Mouse (Mus musculus) CH12.LX (cell line): Measurements from ENCODE around the gene Ampd3.

Source experiments
- CTCF ChIP-seq, 2 experiments: IDR thresholded peaks in 1 of 2; conservative IDR thresholded peaks in 1 of 2; 2 replicates each; pipeline ENCODE4 v1.5.1; 2011 to 2012; ENCODE audit warnings: low read depth in 2 of 2, low read length in 2 of 2, improper control_type of control experiment in 1 of 2, inconsistent platforms in 1 of 2, mild to moderate bottlenecking in 1 of 2, moderate library complexity in 1 of 2
- EP300 ChIP-seq: IDR thresholded peaks from 2 replicates; pipeline ENCODE4 v1.6.1; 2011; ENCODE audit warnings: low read length, improper control_type of control experiment
- ETS1 ChIP-seq: conservative IDR thresholded peaks from 2 replicates; pipeline ENCODE4 v1.6.1; 2012; ENCODE audit warnings: low read depth, mild to moderate bottlenecking, inconsistent platforms, low read length, improper control_type of control experiment, moderate library complexity
- MAFK ChIP-seq: IDR thresholded peaks from 2 replicates; pipeline ENCODE4 v1.6.1; 2011; ENCODE audit warnings: low read length, improper control_type of control experiment; ENCODE audit not compliant: insufficient replicate concordance
- MAX ChIP-seq: IDR thresholded peaks from 2 replicates; pipeline ENCODE4 v1.6.1; 2011; ENCODE audit warnings: low read length, improper control_type of control experiment
- MXI1 ChIP-seq: IDR thresholded peaks from 2 replicates; pipeline ENCODE4 v1.6.1; 2011; ENCODE audit warnings: mild to moderate bottlenecking, low read depth, low read length, improper control_type of control experiment
- NELFE ChIP-seq: IDR thresholded peaks from 2 replicates; pipeline ENCODE4 v1.6.1; 2011; ENCODE audit warnings: low read depth, low read length, improper control_type of control experiment
- POLR2A ChIP-seq: IDR thresholded peaks from 2 replicates; pipeline ENCODE4 v1.6.1; 2011; ENCODE audit warnings: low read depth, mild to moderate bottlenecking, improper control_type of control experiment, low read length
- ZKSCAN1 ChIP-seq: IDR thresholded peaks from 2 replicates; pipeline ENCODE4 v1.6.1; 2012; ENCODE audit warnings: low read depth, inconsistent platforms, low read length, improper control_type of control experiment, borderline replicate concordance
- ZMIZ1 ChIP-seq: IDR thresholded peaks from 2 replicates; pipeline ENCODE4 v1.6.1; 2012; ENCODE audit warnings: low read depth, mild to moderate bottlenecking, inconsistent platforms, low read length, improper control_type of control experiment

- no peak for TF ChIP-seq POLR2A
- no peak for TF ChIP-seq CTCF (conservative IDR thresholded peaks at IDR 0.05 in 1 of 2, IDR thresholded peaks at IDR 0.05 in 1 of 2; ENCODE audit: low read depth in 2 of 2, low read length in 2 of 2)
- TF ChIP-seq EP300, result no peak
- no peak for TF ChIP-seq NELFE
- TF ChIP-seq ETS1, result no peak
- TF ChIP-seq MAX, result no peak
- TF ChIP-seq ZMIZ1, result no peak
- no peak for TF ChIP-seq MXI1
- TF ChIP-seq MAFK, result no peak
- TF ChIP-seq ZKSCAN1, result no peak
Observed at GRCm38 (mm10) chr7:110792201-110792600, 24.2 kb downstream of the Ampd3 start.
